Mouse (Mus musculus): ENCODE measurements around the gene Hmg20b.

Gene Hmg20b

GRCm38 (mm10) chr10:81305663-81306062 lies 44.6 kb downstream of the Hmg20b start:
- DNase-seq (ENCODE audit: low spot score in 2 of 2): no peak

GRCm38 (mm10) chr10:81304597-81305238 lies 45.6 kb downstream of the Hmg20b start:
- no peak for DNase-seq (ENCODE audit: low spot score in 2 of 2)

- no peak for DNase-seq (ENCODE audit: low spot score in 2 of 2)
Observed at GRCm38 (mm10) chr10:81303761-81304160, 46.5 kb downstream of the Hmg20b start.

- DNase-seq (ENCODE audit: low spot score in 2 of 2): no peak
Observed at GRCm38 (mm10) chr10:81303258-81303657, 47.0 kb downstream of the Hmg20b start.

GRCm38 (mm10) chr10:81302781-81303218 lies 47.5 kb downstream of the Hmg20b start:
- peak; percentile 76 to 80 for DNase-seq (ENCODE audit: low spot score in 2 of 2)

- DNase-seq (ENCODE audit: low spot score in 2 of 2): no peak
Observed at GRCm38 (mm10) chr10:81302288-81302687, 48.0 kb downstream of the Hmg20b start.

GRCm38 (mm10) chr10:81301321-81301720 lies 49.0 kb downstream of the Hmg20b start:
- DNase-seq (ENCODE audit: low spot score in 2 of 2): no peak

- DNase-seq (ENCODE audit: low spot score in 2 of 2): no peak
Observed at GRCm38 (mm10) chr10:81300352-81300907, 49.9 kb downstream of the Hmg20b start.

GRCm38 (mm10) chr10:81299585-81300351 lies 50.5 kb downstream of the Hmg20b start:
- DNase-seq (ENCODE audit: low spot score in 2 of 2): no peak

- DNase-seq (ENCODE audit: low spot score in 2 of 2): peak; percentile 70 to 81
Observed at GRCm38 (mm10) chr10:81298369-81299100, 51.7 kb downstream of the Hmg20b start.

GRCm38 (mm10) chr10:81297845-81298244 lies 52.4 kb downstream of the Hmg20b start:
- DNase-seq (ENCODE audit: low spot score in 2 of 2): no peak

GRCm38 (mm10) chr10:81297246-81297645 lies 53.0 kb downstream of the Hmg20b start:
- DNase-seq (ENCODE audit: low spot score in 2 of 2): no peak

Data from right cerebral cortex, postnatal 36 days (tissue).